Comparison of ENCODE assay signal across 31 mouse cellular contexts in genomic region chr15:60195070-60195469, GRCm38 (mm10).
A peak's percentile ranks its signal among the peaks of the same experiment; 100 is the strongest.
DNase-seq lines count a peak whose midpoint lies in the region; ATAC-seq and TF ChIP-seq lines count a peak whose summit lies in the region.
"Had no signal": no experiment of that assay in that cellular context is flagged by ENCODE, and none has a peak within 500 bp of the region (broad histone marks: within the 10 kb centered on the region; RNA-seq: fewer than 3 reads in every experiment).

No protein-coding gene starts in this region.

- peak; percentile 64 for TF ChIP-seq RAD21 in CH12.LX (IDR thresholded peaks at IDR 0.05; ENCODE audit: low read depth, low read length)

- no peak for DNase-seq in layer of hippocampus, adult 2 months (ENCODE audit: low spot score in 2 of 2)
- DNase-seq in layer of hippocampus, postnatal 10 days (ENCODE audit: low spot score in 2 of 2) = no peak
- DNase-seq in 3T3-L1 (ENCODE audit: low read depth, low spot score) = peak; percentile 3
- DNase-seq in CH12.LX (ENCODE audit: extremely low read depth) = no peak
- DNase-seq in gastrocnemius, postnatal 4 days (ENCODE audit: low spot score in 2 of 2) = no peak
- no peak for DNase-seq in cerebellum, adult 18-20 months
- DNase-seq in heart, postnatal 4 days = no peak
- DNase-seq: adrenal gland, adult 2 months; cerebellum, adult 8-10 months; cerebellum, postnatal 25 days; gastrocnemius, postnatal 10 days; heart, postnatal 14 days; kidney, adult 8-10 months; kidney, postnatal 14 days; left cerebral cortex, postnatal 4 days; liver, postnatal 0 days; lung, postnatal 4 days; right cerebral cortex, postnatal 25 days had no signal

- no peaks in the 10 kb centered on the region for H3K27me3 ChIP-seq in CH12.LX (replicated peaks)
- H3K27me3 ChIP-seq: embryonic facial prominence, embryonic 15.5 days; forebrain, embryonic 13.5 days; liver, embryonic 12.5 days; megakaryocyte, embryonic 14.5 days; midbrain, embryonic 13.5 days; stomach, embryonic 15.5 days had no signal

- in situ Hi-C loops in CH12.LX (cut with MboI; ENCODE audit: low pct_ligation_motif_present, low pct_unique_long_range_greater_than_20kb, low sequenced_read_pairs) = no loop called here

- dilution Hi-C loops in CH12.LX (cut with MboI; ENCODE audit: extremely low pct_ligation_motif_present, extremely low pct_unique_long_range_greater_than_20kb, low sequenced_read_pairs) = no loop called here

- no peak for TF ChIP-seq POLR2A in CH12.LX (IDR thresholded peaks at IDR 0.05; ENCODE audit: low read depth, low read length)

- H3K9ac ChIP-seq in CH12.LX (ENCODE audit: insufficient read depth, low read depth) = no peak overlapping the region
- H3K9ac ChIP-seq: embryonic facial prominence, embryonic 15.5 days; forebrain, embryonic 13.5 days; liver, embryonic 12.5 days; liver, postnatal 0 days; midbrain, embryonic 13.5 days; stomach, embryonic 15.5 days had no signal

- peak; percentile 53 for TF ChIP-seq CTCF in layer of hippocampus, adult 2 months (conservative IDR thresholded peaks at IDR 0.05)
- TF ChIP-seq CTCF in CH12.LX (conservative IDR thresholded peaks at IDR 0.05 in 1 of 2, IDR thresholded peaks at IDR 0.05 in 1 of 2; ENCODE audit: low read depth in 2 of 2, low read length in 2 of 2) = peak in 1 of 2 experiments; percentile 56; a peak in 2 of 4 replicates

- no peaks in the 10 kb centered on the region for H3K9me3 ChIP-seq in CH12.LX (replicated peaks; ENCODE audit: low read length)
- H3K9me3 ChIP-seq: embryonic facial prominence, embryonic 10.5 days; embryonic facial prominence, embryonic 15.5 days; forebrain, embryonic 13.5 days; G1E; liver, embryonic 12.5 days; megakaryocyte, embryonic 14.5 days; midbrain, embryonic 13.5 days; stomach, embryonic 15.5 days had no signal

- no peaks in the 10 kb centered on the region for H3K36me3 ChIP-seq in CH12.LX (replicated peaks in 1 of 2; ENCODE audit: control insufficient read depth in 1 of 2, insufficient read depth in 1 of 2, low read length in 1 of 2)
- H3K36me3 ChIP-seq: embryonic facial prominence, embryonic 10.5 days; embryonic facial prominence, embryonic 15.5 days; G1E; liver, embryonic 12.5 days; midbrain, embryonic 13.5 days; stomach, embryonic 15.5 days had no signal

- H3K4me1 ChIP-seq in CH12.LX (ENCODE audit: control insufficient read depth in 1 of 2, insufficient read depth in 2 of 2) = no peaks in the 10 kb centered on the region
- H3K4me1 ChIP-seq: embryonic facial prominence, embryonic 10.5 days; embryonic facial prominence, embryonic 15.5 days; forebrain, embryonic 13.5 days; liver, embryonic 12.5 days; megakaryocyte, embryonic 14.5 days; midbrain, embryonic 13.5 days; stomach, embryonic 15.5 days had no signal

- H3K4me3 ChIP-seq in layer of hippocampus, adult 2 months = no peak overlapping the region
- H3K4me3 ChIP-seq in CH12.LX (replicated peaks in 1 of 3; ENCODE audit: low read depth in 2 of 3, low read length in 2 of 3, poor library complexity in 1 of 3) = no peak overlapping the region
- H3K4me3 ChIP-seq: embryonic facial prominence, embryonic 10.5 days; embryonic facial prominence, embryonic 15.5 days; forebrain, embryonic 13.5 days; liver, embryonic 12.5 days; megakaryocyte, embryonic 14.5 days; midbrain, embryonic 13.5 days; stomach, embryonic 15.5 days had no signal

- no peaks in the 10 kb centered on the region for H3K79me2 ChIP-seq in CH12.LX (replicated peaks; ENCODE audit: control insufficient read depth, extremely low read depth, insufficient read depth, poor library complexity, severe bottlenecking)

- ATAC-seq in inflammation-experienced regulatory T-cells, adult 6 months = peak; percentile 54
- ATAC-seq: activated CD4-positive, CD25-positive, alpha-beta regulatory T cell, adult 4 months; forebrain, embryonic 13.5 days; hindbrain, embryonic 16.5 days; intestine, embryonic 16.5 days; liver, embryonic 12.5 days; liver, postnatal 0 days; lung, postnatal 0 days; midbrain, embryonic 13.5 days had no signal

- no peak overlapping the region for H3K4me2 ChIP-seq in CH12.LX (ENCODE audit: insufficient read depth, low read depth, poor library complexity, severe bottlenecking)
- H3K4me2 ChIP-seq: embryonic facial prominence, embryonic 15.5 days; forebrain, embryonic 13.5 days; liver, embryonic 12.5 days; midbrain, embryonic 13.5 days; stomach, embryonic 15.5 days had no signal

- no peak overlapping the region for H3K27ac ChIP-seq in layer of hippocampus, adult 2 months
- no peak overlapping the region for H3K27ac ChIP-seq in CH12.LX (ENCODE audit: insufficient read depth, low read depth)
- H3K27ac ChIP-seq: embryonic facial prominence, embryonic 10.5 days; embryonic facial prominence, embryonic 15.5 days; forebrain, embryonic 13.5 days; liver, embryonic 12.5 days; midbrain, embryonic 13.5 days; stomach, embryonic 15.5 days had no signal

- no peak for TF ChIP-seq EP300 in CH12.LX (IDR thresholded peaks at IDR 0.05; ENCODE audit: low read length)

TF ChIP-seq in CH12.LX, 34 proteins besides CTCF, POLR2A, EP300 and RAD21:
- TF ChIP-seq JUN (IDR thresholded peaks at IDR 0.05; ENCODE audit: insufficient read depth, low read depth, low read length) (no peak), SMC3 (IDR thresholded peaks at IDR 0.05; ENCODE audit: low read depth, low read length) (peak; percentile 41)
